Mouse (Mus musculus) bone marrow, adult 2 months (tissue): ENCODE measurements at regions not wholly inside any gene's neighbourhood (a gene's known extent, or its start where the extent isn't known, plus 50 kb on each side); places are given as distances from the start of the nearest gene placed in this dataset.

Source experiments
- CTCF ChIP-seq: fragments of 200-500 bp; IDR thresholded peaks from 2 replicates; pipeline ENCODE4 v1.5.1; 2011; ENCODE audit warnings: low read length, control low read depth; ENCODE audit not compliant: control insufficient read depth, insufficient read depth
- POLR2A ChIP-seq: fragments of 200-500 bp; IDR thresholded peaks from 2 replicates; pipeline ENCODE4 v1.6.1; 2011; ENCODE audit warnings: low read depth, mild to moderate bottlenecking, control low read depth, low read length, borderline replicate concordance; ENCODE audit not compliant: control insufficient read depth

DNA sequence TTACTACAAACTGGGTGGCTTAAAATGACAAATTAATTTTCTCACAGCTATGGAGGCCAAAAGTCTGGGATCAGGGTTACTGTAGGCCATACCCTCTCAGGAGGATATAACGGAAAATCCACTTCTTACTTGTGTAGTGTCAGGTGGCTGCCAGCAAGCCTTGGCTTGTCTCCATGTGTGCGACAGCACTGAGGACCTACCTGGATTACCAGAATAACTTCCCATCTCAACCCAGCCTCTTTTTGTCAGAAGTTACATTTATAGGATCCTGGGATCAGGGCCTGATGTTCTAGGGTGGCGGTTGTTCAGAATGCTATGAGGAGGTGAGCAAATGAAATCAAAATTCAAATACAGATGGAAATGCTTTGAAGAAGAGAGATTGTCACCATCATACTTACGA is 197.1 kb downstream of the Gm13691 start:
- TF ChIP-seq POLR2A (no peak), CTCF (no peak)
